Mouse (Mus musculus) embryonic fibroblast, embryonic 13.5 days (primary cell): ENCODE measurements around the gene Ino80b.

Experiments
- CTCF ChIP-seq: IDR thresholded peaks from 2 replicates; pipeline ENCODE4 v1.5.1; 2011; ENCODE audit warnings: mild to moderate bottlenecking, control low read depth, low read length, moderate library complexity, borderline replicate concordance; ENCODE audit not compliant: insufficient read depth
- POLR2A ChIP-seq: IDR thresholded peaks from 2 replicates; pipeline ENCODE4 v1.6.1; 2011; ENCODE audit warnings: low read depth, mild to moderate bottlenecking, control low read depth, low read length, moderate library complexity

DNA sequence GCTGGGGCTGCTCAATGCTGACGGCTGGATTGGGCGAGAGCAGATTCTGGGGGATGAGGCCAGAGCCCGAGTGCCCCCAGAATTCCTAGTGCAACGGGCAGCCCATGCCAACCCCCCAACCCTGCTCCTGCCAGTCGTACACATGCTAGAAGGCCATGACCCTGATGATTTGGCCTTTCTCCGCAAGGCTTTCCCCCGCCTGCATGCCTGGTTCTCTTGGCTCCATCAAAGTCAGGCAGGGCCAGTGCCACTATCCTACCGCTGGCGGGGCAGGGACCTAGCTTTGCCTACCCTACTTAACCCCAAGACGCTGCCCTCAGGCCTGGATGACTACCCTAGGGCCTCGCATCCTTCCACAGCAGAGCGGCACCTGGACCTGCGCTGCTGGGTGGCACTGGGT lies 7.6 kb downstream of the Ino80b start:
- no peak for TF ChIP-seq CTCF
- TF ChIP-seq POLR2A: 0 out of 2 replicates have a peak, but pooled peaks have one; percentile 21
